Mouse (Mus musculus): ENCODE measurements around the gene Tm7sf3. TPM values are rescaled to one million over a fixed set of nuclear protein-coding genes. Genes with fewer than 3 reads are reported as not detected.
"Not testable (repeated sequence)": the region's sequence is repeated elsewhere in the genome, so short reads cannot be mapped to it uniquely, and the experiment has no call there.

Tm7sf3 gene
- polyA plus RNA-seq, 1 experiment from 2014 or later, result 40.5 TPM

DNA sequence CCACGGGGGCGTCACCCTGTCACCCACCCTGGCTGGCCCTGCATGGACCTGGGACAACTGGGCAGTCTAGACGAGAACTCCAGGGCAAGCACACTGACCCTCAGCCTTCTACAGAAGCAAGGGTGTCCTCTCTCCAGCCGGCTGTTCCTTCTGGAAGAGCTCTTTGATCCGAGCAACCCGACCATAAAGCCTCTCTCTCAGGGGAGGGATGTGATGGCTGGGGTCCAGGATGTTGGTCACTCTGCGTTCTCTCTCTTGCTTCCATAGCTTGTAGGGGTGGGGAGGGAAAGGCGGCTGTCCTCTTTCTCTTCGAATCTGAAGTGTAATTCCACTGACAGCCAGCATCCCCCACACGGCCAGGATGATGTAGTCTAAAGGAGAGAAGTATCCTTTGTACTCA, 39.0 kb downstream of the Tm7sf3 start:
- Histone ChIP-seq H3K4me2 (no peak overlapping the region), H3K9me3 (replicated peaks) (no peaks in the 10 kb centered on the region), H3K4me1 (no peaks in the 10 kb centered on the region), H3K9ac (no peak overlapping the region), H3K36me3 (peaks cover 96% of the 10 kb centered on the region), H3K27ac (no peak overlapping the region), H3K27me3 (replicated peaks) (no peaks in the 10 kb centered on the region), H3K4me3 (no peak overlapping the region)
- 85% methylated on average over 10 of the region's 10 CpGs for WGBS (ENCODE audit: insufficient replicate concordance)
- no peak for ATAC-seq

GRCm38 (mm10) chr6:146602601-146603000, 40.0 kb downstream of the Tm7sf3 start:
- no peak for ATAC-seq
- Histone ChIP-seq H3K9ac (no peak overlapping the region; the same call in 1 of the 2 replicates), H3K27me3 (replicated peaks) (no peaks in the 10 kb centered on the region), H3K27ac (0 out of 2 replicates have a peak overlapping the region, but pooled peaks have one; percentile 6), H3K4me3 (no peak overlapping the region), H3K9me3 (replicated peaks) (no peaks in the 10 kb centered on the region), H3K36me3 (peaks cover 95% of the 10 kb centered on the region), H3K4me2 (no peak overlapping the region), H3K4me1 (no peaks in the 10 kb centered on the region)
- WGBS (ENCODE audit: insufficient replicate concordance), result 81% methylated on average over 4 of the region's 4 CpGs

GRCm38 (mm10) chr6:146585134-146585533, 57.5 kb downstream of the Tm7sf3 start:
- H3K9me3 ChIP-seq (replicated peaks), result no peaks in the 10 kb centered on the region
- H3K4me1 ChIP-seq, result peaks cover 17% of the 10 kb centered on the region
- ATAC-seq, result no peak
- 96% methylated on average over 2 of the region's 5 CpGs for WGBS (ENCODE audit: insufficient replicate concordance)
- no peak overlapping the region for H3K4me3 ChIP-seq
- H3K4me2 ChIP-seq, result no peak overlapping the region
- no peak overlapping the region for H3K9ac ChIP-seq
- H3K27me3 ChIP-seq (replicated peaks), result no peaks in the 10 kb centered on the region
- H3K36me3 ChIP-seq, result peaks cover 57% of the 10 kb centered on the region
- H3K27ac ChIP-seq, result no peak overlapping the region

DNA sequence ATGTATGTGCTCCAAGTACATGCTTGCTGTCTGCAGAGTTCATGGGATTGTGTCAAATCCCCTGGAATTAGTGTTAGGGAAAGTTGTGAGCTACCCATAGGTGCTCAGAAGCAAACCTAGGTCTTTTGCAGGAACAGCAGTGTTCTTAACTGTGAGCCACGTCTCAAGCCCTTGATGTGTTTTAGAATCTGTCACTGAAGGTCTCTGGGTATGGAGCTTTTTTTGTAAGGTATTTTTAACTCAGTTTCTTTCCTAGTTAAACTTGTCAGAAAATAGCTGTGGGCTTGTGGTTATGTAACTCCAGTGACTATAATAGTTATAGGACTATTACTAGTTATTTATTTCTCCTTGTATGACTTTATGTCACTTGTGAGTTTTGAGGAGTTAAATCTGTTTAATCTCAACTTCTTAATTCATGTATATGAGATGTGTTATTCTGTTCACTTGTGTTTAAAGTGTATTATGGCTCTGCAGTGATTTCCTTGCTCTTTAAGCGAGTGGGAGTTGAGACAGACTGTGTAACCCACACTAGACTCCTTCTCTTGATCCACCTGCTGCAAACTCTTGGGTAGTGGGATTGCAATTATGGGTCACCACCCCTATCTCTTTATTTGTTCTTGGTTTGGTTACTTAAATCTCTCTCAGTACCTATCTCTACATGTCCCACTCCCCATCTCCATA, 59.1 kb downstream of the Tm7sf3 start:
- Histone ChIP-seq H3K4me2 (no peak overlapping the region), H3K4me1 (peaks cover 26% of the 10 kb centered on the region), H3K36me3 (peaks cover 41% of the 10 kb centered on the region), H3K9ac (no peak overlapping the region), H3K27ac (no peak overlapping the region), H3K27me3 (replicated peaks) (no peaks in the 10 kb centered on the region), H3K9me3 (replicated peaks) (no peaks in the 10 kb centered on the region), H3K4me3 (no peak overlapping the region)
- ATAC-seq, result no peak
- 78% methylated on average over 2 of the region's 2 CpGs for WGBS (ENCODE audit: insufficient replicate concordance)

DNA sequence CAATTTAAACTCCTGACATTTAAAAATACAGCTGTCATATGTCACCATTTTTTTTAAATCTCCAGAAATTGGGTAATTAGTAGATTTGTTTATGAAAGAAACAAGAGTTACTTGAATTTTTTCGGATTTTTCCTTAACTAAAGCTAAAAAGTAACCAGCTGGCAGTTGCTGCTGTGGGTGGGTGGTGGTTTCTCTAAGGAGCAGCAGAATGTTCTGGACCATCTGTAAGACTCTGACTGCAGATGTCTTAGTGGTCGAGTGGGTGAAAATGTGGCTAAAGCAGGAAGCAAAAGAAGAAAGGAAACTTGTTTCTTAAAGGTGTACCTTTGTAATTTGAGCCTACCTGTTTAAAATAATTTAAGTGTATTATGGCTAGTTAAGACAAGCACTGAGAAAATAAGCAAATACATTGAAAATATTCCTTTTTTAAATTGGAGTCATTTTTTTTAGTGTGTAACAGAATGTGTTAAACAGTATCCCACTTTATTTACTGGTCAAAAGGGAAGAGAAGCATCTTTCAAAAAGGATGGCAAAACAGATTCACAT, 62.2 kb downstream of the Tm7sf3 start:
- H3K36me3 ChIP-seq, result peaks cover 14% of the 10 kb centered on the region
- 8% methylated on average over 2 of the region's 2 CpGs for WGBS (ENCODE audit: insufficient replicate concordance)

DNA sequence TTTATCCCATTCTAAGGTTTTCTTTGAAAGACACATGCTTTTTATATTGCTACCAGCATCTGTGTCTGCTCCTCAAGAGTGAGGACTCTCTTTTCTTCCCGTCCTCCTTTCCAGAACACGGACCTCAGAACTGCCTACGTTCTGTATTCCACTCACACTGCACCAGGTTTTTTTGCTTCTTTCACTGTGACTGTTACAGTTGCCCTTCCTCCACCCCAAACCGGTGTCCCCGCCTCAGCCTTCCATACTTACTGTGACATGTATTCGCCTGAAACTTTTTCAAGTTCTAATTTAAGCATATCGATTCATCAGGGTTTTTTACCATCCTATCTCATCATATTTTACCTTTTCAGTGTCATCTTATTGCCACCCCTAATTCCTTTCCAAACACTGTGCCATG, 64.0 kb downstream of the Tm7sf3 start:
- H3K27ac ChIP-seq, result peak overlapping the region; percentile 96
- WGBS (ENCODE audit: insufficient replicate concordance), result 3% methylated on average over 7 of the region's 7 CpGs
- no peaks in the 10 kb centered on the region for H3K27me3 ChIP-seq (replicated peaks)
- H3K4me2 ChIP-seq, result peak overlapping the region; percentile 84
- H3K9ac ChIP-seq, result peak overlapping the region; percentile 97
- ATAC-seq, result no peak
- H3K36me3 ChIP-seq, result peaks cover 14% of the 10 kb centered on the region
- H3K4me3 ChIP-seq, result peak overlapping the region; percentile 92
- H3K4me1 ChIP-seq, result peaks cover 45% of the 10 kb centered on the region
- no peaks in the 10 kb centered on the region for H3K9me3 ChIP-seq (replicated peaks)

More for the DNA sequence above, 62.2 kb downstream of the Tm7sf3 start:
- Histone ChIP-seq H3K9ac (no peak overlapping the region; the same call in 1 of the 2 replicates), H3K27me3 (replicated peaks) (no peaks in the 10 kb centered on the region), H3K4me1 (peaks cover 39% of the 10 kb centered on the region), H3K4me3 (no peak overlapping the region), H3K4me2 (peak overlapping the region; percentile 84), H3K27ac (no peak overlapping the region), H3K9me3 (replicated peaks) (no peaks in the 10 kb centered on the region)
- ATAC-seq, result no peak

- no peaks in the 10 kb centered on the region for H3K27me3 ChIP-seq (replicated peaks)
- peak overlapping the region; percentile 97 for H3K9ac ChIP-seq
- no peaks in the 10 kb centered on the region for H3K9me3 ChIP-seq (replicated peaks)
- ATAC-seq, result peak; percentile 68
- peaks cover 45% of the 10 kb centered on the region for H3K4me1 ChIP-seq
- peak overlapping the region; percentile 96 for H3K27ac ChIP-seq
- H3K4me2 ChIP-seq, result peak overlapping the region; percentile 84
- peaks cover 14% of the 10 kb centered on the region for H3K36me3 ChIP-seq
- peak overlapping the region; percentile 92 for H3K4me3 ChIP-seq
- under 1% methylated on average over 22 of the region's 22 CpGs for WGBS (ENCODE audit: insufficient replicate concordance)
Measured at GRCm38 (mm10) chr6:146578111-146578531, 64.5 kb downstream of the Tm7sf3 start.

- H3K27me3 ChIP-seq (replicated peaks), result no peaks in the 10 kb centered on the region
- under 1% methylated on average over 75 of the region's 77 CpGs for WGBS (ENCODE audit: insufficient replicate concordance)
- H3K4me3 ChIP-seq, result peak within 1 kb of the TSS; percentile 92
- H3K4me1 ChIP-seq, result peaks cover 43% of the 10 kb centered on the region
- no peaks in the 10 kb centered on the region for H3K9me3 ChIP-seq (replicated peaks)
- peak within 1 kb of the TSS; percentile 84 for H3K4me2 ChIP-seq
- peak; percentile 94 for ATAC-seq
- H3K36me3 ChIP-seq, result peaks cover 16% of the 10 kb centered on the region
- H3K9ac ChIP-seq, result peak within 1 kb of the TSS; percentile 97
- H3K27ac ChIP-seq, result peak within 1 kb of the TSS; percentile 96
Measured at GRCm38 (mm10) chr6:146577310-146578109, 65.1 kb downstream of the Tm7sf3 start, which contains the start of gene Ints13. Ints13 (minus strand) TSS chr6:146577835.

- under 1% methylated on average over 13 of the region's 13 CpGs for WGBS (ENCODE audit: insufficient replicate concordance)
- H3K9me3 ChIP-seq (replicated peaks), result no peaks in the 10 kb centered on the region
- peak; percentile 36; the same call in 1 of the 2 replicates for ATAC-seq
Measured at GRCm38 (mm10) chr6:146576903-146577302, 65.7 kb downstream of the Tm7sf3 start, which contains the start of gene Fgfr1op2. Fgfr1op2 (plus strand) TSS chr6:146577203.

GRCm38 (mm10) chr6:146572073-146572472, 70.6 kb downstream of the Tm7sf3 start:
- no peak for ATAC-seq
- H3K9me3 ChIP-seq (replicated peaks), result no peaks in the 10 kb centered on the region
- H3K4me3 ChIP-seq, result no peak overlapping the region
- no peak overlapping the region for H3K9ac ChIP-seq
- no peak overlapping the region for H3K27ac ChIP-seq
- peaks cover 37% of the 10 kb centered on the region for H3K36me3 ChIP-seq
- H3K4me2 ChIP-seq, result no peak overlapping the region
- H3K4me1 ChIP-seq, result peaks cover 19% of the 10 kb centered on the region
- no peaks in the 10 kb centered on the region for H3K27me3 ChIP-seq (replicated peaks)

More at GRCm38 (mm10) chr6:146576903-146577302, 65.7 kb downstream of the Tm7sf3 start, which contains the start of gene Fgfr1op2:
- Histone ChIP-seq H3K4me2 (peak within 1 kb of the TSS; percentile 84), H3K36me3 (peaks cover 19% of the 10 kb centered on the region), H3K27ac (peak within 1 kb of the TSS; percentile 96), H3K27me3 (replicated peaks) (no peaks in the 10 kb centered on the region), H3K9ac (peak within 1 kb of the TSS; percentile 97), H3K4me3 (peak within 1 kb of the TSS; percentile 92), H3K4me1 (peaks cover 39% of the 10 kb centered on the region)

GRCm38 (mm10) chr6:146562461-146562860, 80.2 kb downstream of the Tm7sf3 start:
- 72% methylated on average over 1 of the region's 1 CpGs for WGBS (ENCODE audit: insufficient replicate concordance)
- not testable (repeated sequence) for ATAC-seq

More at GRCm38 (mm10) chr6:146562461-146562860, 80.2 kb downstream of the Tm7sf3 start:
- not testable (repeated sequence) for H3K9ac ChIP-seq; H3K27ac ChIP-seq; H3K27me3 ChIP-seq (replicated peaks); H3K4me1 ChIP-seq; H3K4me3 ChIP-seq; H3K9me3 ChIP-seq (replicated peaks); H3K4me2 ChIP-seq
- H3K36me3 ChIP-seq, result peaks cover 75% of the 10 kb centered on the region

All from liver, embryonic 12.5 days (tissue).